Mouse (Mus musculus) embryonic fibroblast, embryonic 13.5 days (primary cell): ENCODE measurements at regions not wholly inside any gene's neighbourhood (a gene's known extent, or its start where the extent isn't known, plus 50 kb on each side); places are given as distances from the start of the nearest gene placed in this dataset.

ENCODE experiments used
- CTCF ChIP-seq: IDR thresholded peaks from 2 replicates; pipeline ENCODE4 v1.5.1; 2011; ENCODE audit warnings: mild to moderate bottlenecking, control low read depth, low read length, moderate library complexity, borderline replicate concordance; ENCODE audit not compliant: insufficient read depth
- POLR2A ChIP-seq: IDR thresholded peaks from 2 replicates; pipeline ENCODE4 v1.6.1; 2011; ENCODE audit warnings: low read depth, mild to moderate bottlenecking, control low read depth, low read length, moderate library complexity

DNA sequence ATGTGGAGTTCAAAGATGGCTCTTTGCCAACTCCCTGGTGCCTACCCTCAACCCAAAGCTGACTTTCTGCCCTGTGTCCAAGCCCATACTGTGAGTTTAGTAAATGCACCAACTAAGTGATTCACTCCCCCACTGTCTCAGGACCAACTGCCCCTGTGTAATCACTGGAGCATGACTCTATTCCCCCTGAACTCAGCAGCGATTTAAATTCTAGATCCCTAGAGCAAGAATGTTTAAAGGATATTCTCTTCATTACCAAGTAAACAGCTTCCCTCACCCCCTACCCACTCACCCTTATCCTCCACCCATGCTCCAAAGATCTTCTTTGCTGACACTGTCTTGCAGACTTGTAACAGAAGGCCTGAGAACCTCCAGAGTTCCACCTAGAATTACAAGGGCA is 154.1 kb upstream of the Onecut1 start:
- TF ChIP-seq CTCF, result no peak
- no peak for TF ChIP-seq POLR2A
